Mouse (Mus musculus) right cerebral cortex, postnatal 4 days (tissue): ENCODE data around the gene Plce1.
A peak's percentile ranks its signal among the peaks of the same experiment; 100 is the strongest.
"Not testable (repeated sequence)": the region's sequence is repeated elsewhere in the genome, so short reads cannot be mapped to it uniquely, and the experiment has no call there.

Experiments used
- DNase-seq: peaks from one replicate; pipeline ENCODE4 v3.0.0-alpha.2; 2022

The Plce1 gene

GRCm38 (mm10) chr19:38592566-38593224 lies 111.8 kb downstream of the Plce1 start:
- no peak for DNase-seq

- no peak for DNase-seq
Measured at GRCm38 (mm10) chr19:38593225-38593897, 112.5 kb downstream of the Plce1 start.

DNA sequence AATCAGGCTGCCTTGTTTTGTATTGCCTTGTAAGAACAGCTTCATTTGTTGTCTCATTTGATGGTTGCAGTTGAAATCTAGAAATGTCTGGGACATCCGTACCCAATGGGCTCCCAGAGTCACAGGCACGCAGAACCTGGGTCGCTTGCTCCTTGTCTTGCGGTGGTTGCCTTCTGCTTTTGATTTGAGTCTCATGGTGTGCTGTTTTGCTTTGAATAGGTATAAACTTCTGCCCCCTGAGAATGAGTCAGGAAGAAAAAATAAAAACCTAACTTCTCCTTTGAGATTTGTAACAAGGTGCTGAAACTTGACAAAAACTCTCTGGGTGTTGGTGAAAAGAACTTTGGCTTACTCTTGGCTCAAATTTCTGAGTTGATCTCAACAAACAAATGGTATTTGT lies 115.2 kb downstream of the Plce1 start:
- no peak for DNase-seq

DNA sequence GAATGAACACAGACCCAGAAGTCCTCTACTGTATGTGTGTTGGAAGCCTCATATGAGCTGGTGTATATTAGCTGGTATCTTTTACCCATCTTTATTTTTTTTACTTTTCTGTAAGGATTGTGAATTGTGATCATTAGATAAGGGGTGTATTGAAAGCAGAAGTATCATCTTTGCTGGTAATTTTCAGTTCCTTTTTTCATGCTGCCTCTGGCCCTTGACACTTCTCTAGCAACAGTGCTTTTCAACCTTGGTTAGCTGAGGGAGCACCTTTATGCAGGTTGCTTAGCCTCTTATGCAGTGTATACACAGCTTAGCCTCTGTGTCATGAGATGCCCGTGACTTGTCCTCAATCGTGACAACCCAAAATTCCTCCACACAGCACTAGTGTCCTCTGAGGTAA lies 116.5 kb downstream of the Plce1 start:
- no peak for DNase-seq

DNA sequence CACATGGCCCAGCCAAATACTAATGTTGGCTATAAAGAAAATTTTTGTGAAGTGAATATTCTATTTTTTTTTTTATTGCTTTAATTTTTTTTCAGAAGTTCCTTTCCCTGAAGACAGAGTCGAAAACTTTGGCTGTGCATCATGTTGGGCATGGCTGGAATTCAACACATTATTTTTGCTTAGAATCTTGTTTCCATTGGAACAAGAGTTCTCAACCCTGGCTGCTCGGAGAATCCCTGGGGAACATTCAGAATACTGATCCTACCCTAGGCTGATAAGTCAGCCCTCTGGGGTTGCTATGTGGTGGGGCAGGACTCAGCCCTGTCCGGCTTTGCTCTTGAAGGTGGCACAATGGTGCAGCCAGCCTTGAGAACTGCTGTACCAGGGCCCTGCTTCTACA lies 118.1 kb downstream of the Plce1 start:
- no peak for DNase-seq

DNA sequence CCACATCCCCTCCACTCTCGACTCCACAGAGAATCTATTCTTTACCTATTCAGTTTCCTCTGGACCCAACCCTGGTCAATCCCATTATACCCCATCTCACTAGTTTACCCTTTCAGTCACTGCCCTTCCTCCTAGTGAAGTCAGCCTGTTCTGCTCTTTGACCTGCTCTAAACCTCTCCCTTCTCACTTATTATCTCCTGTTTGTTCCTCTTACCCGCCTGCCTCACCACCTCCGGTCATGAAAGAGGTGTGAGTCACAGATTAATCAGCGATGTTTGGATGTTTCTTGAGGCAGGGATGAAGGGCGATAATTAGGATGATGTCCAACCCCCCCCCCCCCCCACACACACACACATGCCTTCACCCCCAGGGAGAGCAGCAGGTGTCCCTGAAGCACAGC lies 120.2 kb downstream of the Plce1 start:
- DNase-seq: no peak

- no peak for DNase-seq
Measured at GRCm38 (mm10) chr19:38602811-38603210, 121.9 kb downstream of the Plce1 start.

DNA sequence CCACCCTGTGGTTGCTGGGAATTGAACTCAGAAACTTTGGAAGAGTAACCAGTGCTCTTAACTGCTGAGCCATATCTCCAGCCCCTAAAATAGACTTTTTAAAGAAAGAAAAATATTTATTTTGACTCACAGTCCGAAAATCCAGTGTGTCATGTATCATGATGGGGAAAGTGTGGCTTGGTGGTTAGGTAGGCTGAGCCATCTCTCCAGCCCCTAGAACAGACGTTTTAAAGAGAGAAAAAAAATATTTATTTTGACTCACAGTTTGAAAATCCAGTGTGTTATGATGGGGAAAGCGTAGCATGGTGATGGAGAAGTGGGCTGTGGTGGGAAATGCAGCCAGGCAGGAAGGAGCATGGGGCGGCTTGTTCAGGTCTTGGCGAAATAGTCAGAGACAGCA lies 126.3 kb downstream of the Plce1 start:
- DNase-seq: no peak

- DNase-seq: no peak
Measured at GRCm38 (mm10) chr19:38608951-38609654, 128.2 kb downstream of the Plce1 start.

GRCm38 (mm10) chr19:38610291-38610690 lies 129.4 kb downstream of the Plce1 start:
- DNase-seq: no peak

DNA sequence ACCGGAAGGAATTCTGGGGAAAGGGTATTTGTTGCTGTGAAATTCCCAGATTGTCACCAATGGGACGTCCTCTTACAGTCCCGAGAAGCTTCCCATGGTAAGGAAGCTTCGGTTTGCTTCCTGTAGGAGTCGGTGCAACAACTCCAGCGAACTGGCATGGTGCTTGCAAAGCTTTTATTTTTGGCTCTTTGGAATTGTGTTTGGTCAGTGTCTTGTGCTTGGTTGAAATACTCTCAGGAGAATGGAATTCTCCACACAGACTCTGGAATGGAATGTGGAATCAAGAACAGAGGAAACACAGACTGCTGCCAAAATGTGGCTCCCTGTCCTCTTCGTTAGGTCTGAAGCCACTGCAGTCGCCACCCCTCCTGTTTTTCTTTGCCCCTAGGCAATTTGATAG lies 129.9 kb downstream of the Plce1 start:
- DNase-seq: no peak

DNA sequence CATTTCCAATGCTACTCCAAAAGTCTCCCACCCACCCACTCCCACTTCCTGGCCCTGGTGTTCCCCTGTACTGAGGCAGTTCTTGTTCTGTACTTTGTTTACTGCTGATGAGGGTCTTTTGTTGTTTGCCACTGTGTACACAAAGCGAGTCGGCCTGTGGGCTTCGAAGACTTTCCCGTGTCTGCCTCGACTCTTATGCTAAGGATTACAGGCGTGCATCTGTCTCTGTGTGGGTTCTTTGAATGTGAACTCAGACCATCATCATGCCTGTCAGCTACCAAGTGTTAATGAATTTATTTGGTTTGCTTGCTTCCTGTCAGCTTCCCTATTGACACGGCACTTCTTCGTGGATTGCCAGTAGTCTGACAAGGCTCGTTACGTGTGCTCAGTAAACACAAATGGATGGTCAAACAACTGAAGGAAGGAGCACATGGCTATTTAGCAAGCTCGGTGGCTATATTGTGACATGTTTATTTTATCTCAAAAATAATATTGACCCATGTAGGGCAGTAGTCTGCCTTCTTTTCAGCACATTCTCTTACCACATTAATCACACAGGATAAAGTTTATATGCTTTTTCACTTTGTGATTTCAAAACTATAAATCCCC lies 133.3 kb downstream of the Plce1 start:
- no peak for DNase-seq

- no peak for DNase-seq
Measured at GRCm38 (mm10) chr19:38615356-38615755, 134.4 kb downstream of the Plce1 start.

DNA sequence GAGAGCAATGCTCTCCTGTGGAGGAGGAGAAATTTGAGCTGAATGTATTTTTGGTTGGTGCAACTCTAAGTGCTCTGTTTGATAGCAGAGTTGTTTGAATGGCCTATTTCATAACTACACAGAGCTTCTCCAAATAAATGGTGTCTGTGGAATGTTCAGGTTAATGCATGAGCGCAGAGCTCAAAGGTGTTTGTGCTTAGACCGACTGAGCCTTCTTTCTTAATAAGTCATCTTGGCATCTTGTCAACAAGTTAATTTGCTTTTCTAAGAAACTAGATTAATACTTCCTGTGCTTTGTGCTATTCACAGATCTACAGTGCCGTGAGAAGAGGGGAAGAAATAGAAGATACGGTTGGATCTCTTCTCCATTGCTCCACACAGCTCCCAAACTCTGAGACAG lies 139.2 kb downstream of the Plce1 start:
- DNase-seq: no peak

DNA sequence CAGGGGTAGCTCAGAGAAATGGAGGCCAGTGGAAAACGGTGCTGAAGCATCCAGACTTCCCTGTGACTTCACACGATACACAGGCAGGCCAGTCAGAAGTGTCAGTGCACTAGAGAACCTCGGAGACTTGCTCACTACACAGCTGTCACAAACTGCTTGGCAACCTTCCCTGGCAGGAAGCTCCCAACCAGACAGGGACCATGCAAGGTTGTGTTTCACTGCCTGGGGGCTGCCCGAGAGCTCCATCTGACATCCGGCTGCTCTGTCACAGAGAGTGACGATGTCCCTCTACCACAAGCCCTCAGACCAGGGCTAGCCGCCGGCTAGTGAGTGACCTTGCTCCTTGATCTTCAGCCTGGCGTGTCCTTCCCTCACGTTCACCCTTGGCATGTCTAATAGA lies 140.6 kb downstream of the Plce1 start:
- peak; percentile 25 for DNase-seq

- DNase-seq: no peak
Measured at GRCm38 (mm10) chr19:38626246-38627015, 145.5 kb downstream of the Plce1 start.

GRCm38 (mm10) chr19:38627075-38627768 lies 146.3 kb downstream of the Plce1 start:
- DNase-seq: no peak

- no peak for DNase-seq
Measured at GRCm38 (mm10) chr19:38632251-38632650, 151.3 kb downstream of the Plce1 start.

DNA sequence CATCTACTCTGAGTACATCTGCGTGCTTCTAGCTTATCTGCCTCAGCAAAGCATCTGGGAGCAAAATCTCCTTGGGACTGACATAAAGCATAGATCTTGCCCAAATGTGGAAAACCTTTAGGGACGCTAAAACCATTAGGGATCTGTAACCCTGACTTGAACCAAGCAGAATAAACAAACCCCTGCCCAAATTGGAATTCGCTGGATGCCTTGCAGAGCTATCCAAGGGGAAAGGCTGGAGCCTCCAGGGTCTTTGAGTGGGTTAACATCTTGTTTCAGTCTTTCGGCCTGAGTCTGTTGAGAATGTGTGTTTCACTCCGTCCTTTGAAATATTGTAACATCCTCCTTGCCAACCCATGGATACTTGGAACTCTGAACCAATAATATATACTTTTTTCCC lies 152.4 kb downstream of the Plce1 start:
- no peak for DNase-seq

DNA sequence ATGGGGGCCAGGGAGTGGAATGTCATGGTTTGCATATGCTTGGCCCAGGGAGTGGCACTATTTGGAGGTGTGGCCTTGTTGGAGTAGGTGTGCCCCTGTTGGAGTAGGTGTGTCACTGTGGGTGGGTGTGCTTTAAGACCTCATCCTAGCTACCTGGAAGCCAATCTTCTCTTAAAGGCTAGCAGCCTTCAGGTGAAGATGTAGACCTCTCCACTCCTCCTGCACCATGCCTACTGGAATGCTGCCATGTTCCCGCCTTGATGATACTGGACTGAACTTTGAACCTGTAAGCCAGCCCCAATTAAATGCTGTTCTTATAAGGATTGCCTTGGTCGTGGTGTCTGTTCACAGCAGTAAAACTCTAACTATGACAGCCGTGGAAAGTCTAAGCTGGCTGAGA lies 158.1 kb downstream of the Plce1 start:
- DNase-seq: no peak

DNA sequence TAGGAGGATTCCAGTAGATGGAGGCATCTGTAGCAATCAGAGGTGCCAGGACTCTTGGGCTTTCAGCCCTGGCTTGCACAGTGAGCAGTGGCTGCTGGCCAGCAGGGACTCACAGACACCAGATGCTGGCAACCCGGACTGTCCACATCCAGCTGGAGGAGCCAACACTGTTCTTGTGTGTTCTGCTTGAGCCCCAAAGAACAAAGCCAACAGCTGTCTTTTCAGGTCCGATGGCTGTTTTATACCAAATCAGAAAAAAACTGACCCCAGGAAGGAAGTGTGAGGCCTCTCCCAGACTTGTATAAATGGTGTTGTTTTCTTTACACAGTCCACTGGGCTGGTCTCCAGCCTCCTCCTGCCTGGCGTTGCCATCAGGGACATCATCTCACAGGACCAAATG lies 158.9 kb downstream of the Plce1 start:
- DNase-seq: peak; percentile 10

DNA sequence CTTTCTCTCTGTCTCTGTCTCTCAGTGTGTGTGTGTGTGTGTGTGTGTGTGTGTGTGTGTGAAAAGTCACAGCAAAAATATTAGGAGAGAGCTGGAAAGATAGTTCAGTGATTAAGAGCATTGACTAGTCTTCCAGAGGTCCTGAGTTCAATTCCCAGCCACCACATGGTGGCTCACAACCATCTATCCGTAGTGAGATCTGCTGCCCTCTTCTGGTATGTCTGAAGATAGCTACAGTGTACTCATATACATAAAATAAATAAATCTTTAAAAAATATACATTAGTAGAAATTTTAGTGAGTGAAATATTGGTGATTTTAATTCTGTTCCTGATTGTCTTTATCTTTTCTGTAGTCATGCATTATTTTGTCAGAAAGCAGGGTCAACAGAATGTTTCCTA lies 161.6 kb downstream of the Plce1 start:
- DNase-seq: not testable (repeated sequence)
